Mouse (Mus musculus): ENCODE data around the gene Bbox1.

GRCm38 (mm10) chr2:110226421-110226820 is 87.9 kb downstream of the Bbox1 start:
- TF ChIP-seq EP300 (IDR thresholded peaks at IDR 0.05; ENCODE audit: low read depth) (no peak), CTCF (IDR thresholded peaks at IDR 0.05; ENCODE audit: low read depth) (no peak)
